Mouse (Mus musculus) forelimb bud, embryonic 11.5 days (tissue): ENCODE results near the gene Cdk5rap3.

ENCODE experiments used
- DNase-seq: peaks from one replicate; pipeline ENCODE4 v3.0.0-alpha.2; 2012; ENCODE audit warnings: low read depth, low spot score

Gene Cdk5rap3

DNA sequence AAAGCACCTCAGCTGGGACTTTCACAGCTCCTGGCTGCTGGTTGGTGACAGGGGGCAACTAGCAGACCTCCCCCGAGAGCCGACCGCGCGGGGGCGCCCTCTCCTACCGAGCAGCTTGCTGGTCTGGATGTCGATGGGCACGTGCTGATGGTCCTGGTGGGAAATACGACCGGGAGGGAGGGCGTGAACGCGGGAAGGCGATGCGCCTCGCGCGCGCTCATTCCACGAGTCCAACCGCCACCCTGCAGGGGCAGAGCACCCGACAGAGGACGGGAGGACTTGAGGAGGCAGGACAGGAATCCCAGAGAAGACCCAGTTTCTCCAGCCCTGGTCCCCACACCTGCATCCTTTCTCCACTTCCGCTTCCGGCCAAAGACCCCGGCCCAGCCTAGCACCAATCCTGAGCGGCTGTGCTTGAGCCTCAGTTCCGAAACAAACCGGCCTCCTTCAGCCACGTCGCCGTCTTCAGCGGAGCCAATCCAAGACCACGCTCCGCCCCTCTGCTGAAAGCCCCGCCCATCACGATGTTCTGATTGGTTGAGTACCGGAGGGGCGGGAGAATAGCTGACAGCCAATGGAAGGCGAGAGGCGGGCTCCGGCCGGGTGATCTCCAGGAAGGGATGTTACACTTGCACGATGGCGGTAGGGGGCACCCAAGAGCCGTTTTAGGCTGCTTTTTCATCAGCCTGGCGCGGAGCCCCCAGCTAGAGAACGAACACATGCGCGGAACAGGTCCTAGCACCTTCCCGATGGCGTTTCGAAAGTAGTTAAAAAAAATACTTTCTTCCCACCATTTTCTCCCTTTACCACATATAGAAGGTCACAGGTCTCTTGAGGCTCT is at the start of gene Cdk5rap3:
Cdk5rap3 (minus strand) TSS at position 453 of the 841 bp plus-strand sequence.
- peak; percentile 100 for DNase-seq

- DNase-seq: peak; percentile 81
Observed at GRCm38 (mm10) chr11:96963580-96963979, 47.3 kb upstream of the Cdk5rap3 start.

DNA sequence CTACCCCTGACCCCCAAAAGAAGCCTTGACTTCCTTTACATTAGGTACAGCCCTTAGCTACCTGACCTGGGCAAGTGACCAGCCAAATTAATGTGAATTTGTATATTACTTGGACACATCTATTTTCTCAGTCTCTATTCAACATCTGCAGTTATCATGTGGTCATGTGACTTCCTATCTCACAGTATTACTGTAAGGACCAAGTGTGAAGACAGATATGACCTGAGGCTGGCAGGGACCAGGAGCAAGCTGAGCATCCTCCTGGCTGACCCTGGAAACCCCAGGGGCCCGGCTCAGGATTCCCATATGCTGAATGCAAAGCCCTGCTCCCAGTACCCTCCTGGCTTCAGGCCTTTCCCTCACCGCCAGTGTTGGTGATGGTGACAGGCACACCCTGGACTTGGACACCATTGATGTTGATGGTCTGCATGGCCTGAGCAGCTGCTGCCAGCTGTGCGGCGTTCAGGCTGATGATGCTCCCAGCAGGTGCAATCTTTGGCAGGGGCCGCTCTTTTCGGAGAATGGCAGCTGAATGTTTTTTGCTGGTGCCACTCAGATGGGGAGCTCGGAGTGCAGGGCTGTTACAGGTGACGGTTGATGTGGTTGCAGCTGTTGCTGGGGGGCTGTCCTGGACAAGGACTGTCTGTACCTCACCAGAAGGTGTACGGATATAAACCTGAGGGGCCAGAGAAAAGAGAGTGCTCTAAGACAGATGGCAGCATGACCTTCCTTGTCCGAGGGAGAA is 40.9 kb upstream of the Cdk5rap3 start:
- DNase-seq: no peak

DNA sequence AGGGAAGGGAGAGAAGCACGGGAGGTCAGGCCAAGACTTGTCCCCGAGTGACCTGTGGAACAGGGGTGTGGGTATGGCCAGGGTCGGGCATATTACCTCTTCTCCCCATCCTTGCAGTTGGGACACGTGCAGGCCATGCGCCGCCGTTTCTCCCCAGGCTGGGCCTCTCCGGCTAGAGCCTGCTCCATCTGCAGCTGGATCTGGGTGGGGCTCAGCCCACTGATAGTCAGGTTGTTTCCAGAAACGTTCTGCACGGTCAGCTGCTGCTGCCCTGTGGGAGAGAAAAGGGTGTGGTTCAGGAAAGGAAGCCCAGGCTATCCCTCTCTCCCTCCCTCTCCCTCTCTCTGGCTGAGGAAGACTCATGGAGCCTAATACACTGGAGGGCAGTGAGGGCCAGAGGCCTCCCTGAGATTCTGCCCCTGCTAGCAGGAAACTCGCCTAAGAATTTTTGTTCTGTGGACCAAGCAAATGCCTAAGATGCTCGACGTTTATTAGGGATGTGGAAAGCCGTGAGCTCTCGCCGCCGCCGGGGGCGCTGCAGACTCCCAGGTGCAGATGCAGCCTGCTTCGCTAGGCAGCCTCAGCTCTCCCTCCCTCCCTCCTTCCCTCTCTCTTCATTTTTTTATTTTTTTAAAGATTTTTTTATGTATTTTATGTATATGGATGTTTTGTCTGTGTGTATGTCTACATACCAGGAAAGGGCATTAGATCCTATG is 39.9 kb upstream of the Cdk5rap3 start:
- no peak for DNase-seq

- DNase-seq: no peak
Observed at GRCm38 (mm10) chr11:96955094-96955493, 38.8 kb upstream of the Cdk5rap3 start.

DNA sequence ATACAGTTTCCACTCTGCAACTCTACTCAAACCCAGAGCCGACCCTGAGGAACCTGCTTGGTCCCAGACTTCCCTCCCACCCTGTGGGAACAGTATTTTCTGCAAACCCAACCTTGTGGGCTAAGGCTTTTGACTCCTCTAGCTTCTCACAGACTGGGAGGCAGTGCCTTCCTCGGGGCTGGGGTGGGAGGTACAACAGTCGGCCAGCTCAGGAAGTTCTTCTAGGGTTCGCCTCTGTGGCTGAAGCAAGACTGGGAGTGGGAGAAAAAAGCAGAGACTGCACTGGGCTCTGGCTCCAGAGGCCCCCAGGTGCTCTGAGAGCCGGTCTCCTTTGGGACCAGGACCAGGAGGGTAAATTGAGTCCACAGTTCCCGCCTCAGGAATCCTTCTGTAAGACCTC is 36.6 kb upstream of the Cdk5rap3 start:
- DNase-seq: no peak

- DNase-seq: no peak
Observed at GRCm38 (mm10) chr11:96952426-96952825, 36.1 kb upstream of the Cdk5rap3 start.

- no peak for DNase-seq
Observed at GRCm38 (mm10) chr11:96950767-96951166, 34.5 kb upstream of the Cdk5rap3 start.

- no peak for DNase-seq
Observed at GRCm38 (mm10) chr11:96947849-96948248, 31.6 kb upstream of the Cdk5rap3 start.

GRCm38 (mm10) chr11:96946498-96946897 is 30.2 kb upstream of the Cdk5rap3 start:
- DNase-seq: peak; percentile 13

DNA sequence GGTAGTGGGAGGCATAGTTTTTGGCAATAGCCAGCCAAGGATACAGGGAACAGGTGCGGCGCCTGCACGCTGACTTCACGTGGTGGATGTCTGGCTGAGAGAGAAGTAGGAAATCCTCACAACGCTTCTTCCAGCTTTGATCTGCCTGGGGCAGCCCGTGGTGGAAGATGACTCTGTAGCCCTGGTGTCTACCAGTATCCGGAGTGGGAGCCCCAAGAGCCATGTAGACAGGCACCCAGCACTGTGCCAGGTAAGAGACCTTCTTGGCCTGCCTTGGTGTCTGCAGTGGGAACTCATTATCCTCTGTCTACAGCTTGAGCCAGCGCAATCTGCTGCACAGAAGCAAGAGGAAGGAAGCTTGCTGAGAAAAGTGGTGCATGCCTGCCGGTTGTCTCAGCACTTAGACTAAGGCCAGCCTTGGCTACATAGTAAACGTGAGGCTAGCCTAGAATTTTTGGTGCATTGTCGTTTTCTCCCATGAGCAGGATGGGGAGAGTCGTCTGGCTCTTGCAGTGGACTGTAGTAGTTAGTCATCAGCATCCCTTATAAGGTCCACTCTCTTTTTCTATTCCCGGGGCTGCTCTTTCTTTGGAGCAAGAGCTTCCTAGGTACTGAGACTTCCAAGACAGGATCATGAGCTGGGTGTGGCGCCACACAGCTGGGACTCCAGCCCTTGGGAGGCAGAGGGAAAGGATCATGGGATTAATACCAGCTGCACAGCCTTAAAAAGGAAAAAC is 28.7 kb upstream of the Cdk5rap3 start:
- DNase-seq: no peak

GRCm38 (mm10) chr11:96943746-96944304 is 27.5 kb upstream of the Cdk5rap3 start, which contains the start of gene Pnpo:
TSS of gene Pnpo (minus strand) at chr11:96943986.
- DNase-seq: peak; percentile 95

GRCm38 (mm10) chr11:96941989-96942590 is 25.8 kb upstream of the Cdk5rap3 start:
- no peak for DNase-seq

DNA sequence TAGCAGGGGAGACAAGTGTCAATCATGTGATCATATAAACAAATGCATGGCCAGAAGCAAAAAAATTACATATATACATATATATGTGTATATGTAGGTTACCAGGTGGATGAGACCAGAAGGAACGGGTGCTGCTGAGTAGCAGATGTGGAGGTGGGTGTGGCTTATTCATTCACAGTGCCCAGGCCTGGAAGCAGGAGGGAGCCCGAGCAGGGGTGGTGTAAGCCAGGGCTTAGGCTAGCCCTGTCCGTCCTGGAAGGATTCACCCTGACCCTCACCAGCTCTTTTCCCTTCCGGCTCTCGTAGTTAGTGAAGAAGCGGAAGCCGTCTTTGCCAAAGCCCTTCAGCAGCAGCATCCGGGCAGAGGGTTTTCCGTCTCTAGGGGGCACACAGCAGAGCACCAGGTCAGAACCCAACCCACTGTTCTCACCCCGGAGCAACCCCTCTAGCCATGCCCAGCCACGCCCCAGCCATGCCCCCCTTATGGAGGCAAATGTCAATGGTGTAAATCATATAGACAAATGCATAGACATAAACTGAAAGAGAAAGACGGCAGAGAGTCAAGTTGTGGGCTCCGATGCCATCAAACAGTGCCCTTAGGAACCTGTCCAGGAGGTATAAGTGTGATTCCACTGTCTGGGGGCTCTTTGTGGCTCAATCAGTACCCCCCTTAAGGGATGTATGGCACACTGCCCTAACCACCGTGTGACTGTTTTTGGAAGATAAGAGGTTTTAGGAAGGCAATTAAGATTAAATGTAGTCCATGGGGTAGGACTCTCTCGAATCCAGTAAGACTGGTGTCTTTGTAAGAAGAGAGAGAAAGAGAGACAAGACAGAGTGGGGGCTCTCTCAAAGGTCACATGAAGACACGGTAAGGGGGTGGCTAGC is 24.5 kb upstream of the Cdk5rap3 start:
- no peak for DNase-seq

- no peak for DNase-seq
Observed at GRCm38 (mm10) chr11:96938426-96938800, 22.1 kb upstream of the Cdk5rap3 start.

- peak; percentile 25 for DNase-seq
Observed at GRCm38 (mm10) chr11:96937549-96938425, 21.5 kb upstream of the Cdk5rap3 start.

- no peak for DNase-seq
Observed at GRCm38 (mm10) chr11:96935872-96936650, 19.8 kb upstream of the Cdk5rap3 start.

DNA sequence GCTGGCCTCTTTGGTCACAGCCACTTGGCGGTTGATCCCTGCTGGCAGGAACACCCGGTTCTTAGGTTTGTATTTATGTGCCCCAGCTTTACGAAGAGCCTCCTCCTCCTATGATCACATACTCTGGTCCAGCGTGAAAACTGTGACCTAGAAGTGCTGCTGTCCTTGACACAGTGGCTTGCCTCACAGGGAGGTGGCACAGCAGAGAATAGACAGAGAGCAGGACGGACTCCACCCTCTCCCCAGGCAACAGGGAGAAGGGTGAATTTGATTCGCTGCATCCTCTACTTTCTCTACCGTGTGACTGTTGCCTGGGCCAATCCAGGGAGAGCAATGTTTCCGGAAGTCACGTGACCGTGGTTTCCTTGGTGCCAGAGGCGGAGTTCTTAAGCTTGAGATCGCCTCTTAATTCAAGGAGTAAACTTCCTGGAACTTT is 18.6 kb upstream of the Cdk5rap3 start:
- DNase-seq: peak; percentile 34
